Mouse (Mus musculus): Measurements from ENCODE around the gene Ankrd35. TPM values are rescaled to one million over a fixed set of nuclear protein-coding genes. Genes with fewer than 3 reads are reported as not detected.

Ankrd35 gene
- polyA plus RNA-seq, 1 experiment from 2014 or later = 0.40 TPM

Other genes starting within 250 kb of the Ankrd35 start
- gene BC107364, start 217.8 kb upstream of the Ankrd35 start, polyA plus RNA-seq (2014; fragmentation: Nextera tagmentation; extraction: Ambion mirVana) = not detected in 2 replicates
- gene Hfe2, start 145.0 kb upstream of the Ankrd35 start, polyA plus RNA-seq (2014; fragmentation: Nextera tagmentation; extraction: Ambion mirVana) = 0.19 and 0.32 TPM in 2 replicates
- 41.1 and 44.0 TPM in 2 replicates for gene Txnip, start 112.2 kb upstream of the Ankrd35 start, polyA plus RNA-seq (2014; fragmentation: Nextera tagmentation; extraction: Ambion mirVana)
- 0.49 and 1.0 TPM in 2 replicates for gene Gm16253, start 93.1 kb upstream of the Ankrd35 start, polyA plus RNA-seq (2014; fragmentation: Nextera tagmentation; extraction: Ambion mirVana)
- 18.6 and 21.5 TPM in 2 replicates for gene Polr3gl, start 76.0 kb upstream of the Ankrd35 start, polyA plus RNA-seq (2014; fragmentation: Nextera tagmentation; extraction: Ambion mirVana)
- gene Ankrd34a, start 73.5 kb upstream of the Ankrd35 start, polyA plus RNA-seq (2014; fragmentation: Nextera tagmentation; extraction: Ambion mirVana) = 0.71 and 1.1 TPM in 2 replicates
- gene Lix1l, start 69.0 kb upstream of the Ankrd35 start, polyA plus RNA-seq (2014; fragmentation: Nextera tagmentation; extraction: Ambion mirVana) = 2.6 and 3.1 TPM in 2 replicates
- gene Rbm8a, start 40.2 kb upstream of the Ankrd35 start, polyA plus RNA-seq (2014; fragmentation: Nextera tagmentation; extraction: Ambion mirVana) = 176 and 196 TPM in 2 replicates
- gene Pex11b, start 34.8 kb upstream of the Ankrd35 start, polyA plus RNA-seq (2014; fragmentation: Nextera tagmentation; extraction: Ambion mirVana) = 29.0 and 36.7 TPM in 2 replicates
- gene Gm42957, start 34.7 kb upstream of the Ankrd35 start, polyA plus RNA-seq (2014; fragmentation: Nextera tagmentation; extraction: Ambion mirVana) = 0.14 TPM in 1 of 2 replicates, not detected in the other
- gene Itga10, start 24.5 kb upstream of the Ankrd35 start, polyA plus RNA-seq (2014; fragmentation: Nextera tagmentation; extraction: Ambion mirVana) = 0.57 and 0.77 TPM in 2 replicates
- gene Pias3, start 26.3 kb downstream of the Ankrd35 start, polyA plus RNA-seq (2014; fragmentation: Nextera tagmentation; extraction: Ambion mirVana) = 19.6 and 21.1 TPM in 2 replicates
- gene Nudt17, start 38.4 kb downstream of the Ankrd35 start, polyA plus RNA-seq (2014; fragmentation: Nextera tagmentation; extraction: Ambion mirVana) = 2.4 and 2.5 TPM in 2 replicates
- 41.4 and 44.1 TPM in 2 replicates for gene Polr3c, start 57.5 kb downstream of the Ankrd35 start, polyA plus RNA-seq (2014; fragmentation: Nextera tagmentation; extraction: Ambion mirVana)
- gene Rnf115, start 57.5 kb downstream of the Ankrd35 start, polyA plus RNA-seq (2014; fragmentation: Nextera tagmentation; extraction: Ambion mirVana) = 49.6 and 51.5 TPM in 2 replicates
- gene Pdzk1, start 159.2 kb downstream of the Ankrd35 start, polyA plus RNA-seq (2014; fragmentation: Nextera tagmentation; extraction: Ambion mirVana) = 5.4 and 6.0 TPM in 2 replicates
- gene Cd160, start 159.2 kb downstream of the Ankrd35 start, polyA plus RNA-seq (2014; fragmentation: Nextera tagmentation; extraction: Ambion mirVana) = 0.12 and 0.19 TPM in 2 replicates
- 1.8 and 2.2 TPM in 2 replicates for gene Gja5, start 234.6 kb downstream of the Ankrd35 start, polyA plus RNA-seq (2014; fragmentation: Nextera tagmentation; extraction: Ambion mirVana)
- gene Gpr89, start 235.2 kb downstream of the Ankrd35 start, polyA plus RNA-seq (2014; fragmentation: Nextera tagmentation; extraction: Ambion mirVana) = 50.2 and 53.0 TPM in 2 replicates

All from liver, embryonic 11.5 days (tissue).